Mouse (Mus musculus) liver, adult 2 months (tissue): ENCODE results near the gene Fam241a.

Experiments used
- CTCF ChIP-seq: fragments of 200-500 bp; IDR thresholded peaks from 2 replicates; pipeline ENCODE4 v1.5.1; 2011; ENCODE audit warnings: low read depth, low read length, control low read depth
- POLR2A ChIP-seq: fragments of 200-500 bp; IDR thresholded peaks from 2 replicates; pipeline ENCODE4 v1.6.1; 2011; ENCODE audit warnings: low read length, control low read depth; ENCODE audit not compliant: insufficient read depth; ENCODE audit errors: extremely low read depth

GRCm38 (mm10) chr3:127863571-127863970, 32.6 kb downstream of the Fam241a start:
- no peak for TF ChIP-seq POLR2A
- no peak for TF ChIP-seq CTCF
